Mouse (Mus musculus) testis, adult 2 months (tissue): ENCODE measurements at regions not wholly inside any gene's neighbourhood (a gene's known extent, or its start where the extent isn't known, plus 50 kb on each side); places are given as distances from the start of the nearest gene placed in this dataset.

Source experiments
- H3K27ac ChIP-seq: fragments of 200-500 bp; 2 replicates; pipeline ENCODE4 v1.5.1; 2012; ENCODE audit warnings: low read depth, low read length; ENCODE audit not compliant: control insufficient read depth, insufficient read depth
- H3K27me3 ChIP-seq: fragments of 200-500 bp; 2 replicates; pipeline ENCODE4 v1.6.1; 2012; ENCODE audit warnings: mild to moderate bottlenecking, low read length, moderate library complexity; ENCODE audit not compliant: control insufficient read depth, insufficient read depth
- H3K36me3 ChIP-seq: fragments of 200-500 bp; 2 replicates; pipeline ENCODE4 v1.6.1; 2012; ENCODE audit warnings: mild to moderate bottlenecking, low read length; ENCODE audit not compliant: control insufficient read depth, insufficient read depth
- H3K4me1 ChIP-seq: fragments of 200-500 bp; 2 replicates; pipeline ENCODE4 v1.6.1; 2012; ENCODE audit warnings: low read length; ENCODE audit not compliant: control insufficient read depth, insufficient read depth
- H3K4me3 ChIP-seq: fragments of 200-500 bp; 2 replicates; pipeline ENCODE4 v1.5.1; 2012; ENCODE audit warnings: low read depth, mild to moderate bottlenecking, low read length, moderate library complexity, mixed read lengths; ENCODE audit not compliant: control insufficient read depth
- CTCF ChIP-seq: fragments of 200-500 bp; IDR thresholded peaks from 2 replicates; pipeline ENCODE4 v1.5.1; 2012; ENCODE audit warnings: low read depth, mild to moderate bottlenecking, inconsistent platforms, low read length, moderate library complexity; ENCODE audit not compliant: control insufficient read depth, insufficient read depth, insufficient replicate concordance
- POLR2A ChIP-seq: fragments of 200-500 bp; IDR thresholded peaks from 2 replicates; pipeline ENCODE4 v1.6.1; 2012; ENCODE audit warnings: low read depth, mild to moderate bottlenecking, inconsistent platforms, low read length, moderate library complexity; ENCODE audit not compliant: control insufficient read depth

- Histone ChIP-seq H3K36me3 (no peaks in the 10 kb centered on the region), H3K27me3 (no peaks in the 10 kb centered on the region), H3K27ac (peak overlapping the region; percentile 7), H3K4me3 (no peak overlapping the region), H3K4me1 (peaks cover 5% of the 10 kb centered on the region)
- TF ChIP-seq POLR2A, result no peak
- TF ChIP-seq CTCF, result no peak
Measured at GRCm38 (mm10) chr9:35335888-35336700, 68.4 kb downstream of the Rpusd4 start.

DNA sequence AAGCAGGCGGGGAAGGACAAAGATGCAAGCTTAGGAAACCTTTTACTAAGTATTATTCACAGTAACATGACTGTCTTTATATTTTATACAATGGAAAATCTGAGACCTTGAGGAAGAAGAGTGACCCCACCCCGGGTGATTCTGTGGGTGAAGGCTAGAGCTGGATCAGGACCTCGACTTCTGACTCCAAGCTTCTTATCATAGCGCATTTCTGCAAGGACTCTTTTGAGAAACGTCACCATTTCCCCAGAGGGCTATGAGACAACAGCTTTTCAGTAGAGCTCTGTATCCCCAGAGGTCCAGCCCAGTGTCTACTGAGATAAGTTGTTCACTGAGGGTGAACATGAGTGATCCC is 69.0 kb downstream of the Rpusd4 start:
- H3K27me3 ChIP-seq, result no peaks in the 10 kb centered on the region
- no peak overlapping the region for H3K4me3 ChIP-seq
- no peak for TF ChIP-seq CTCF
- TF ChIP-seq POLR2A, result no peak
- H3K4me1 ChIP-seq, result peaks cover 5% of the 10 kb centered on the region
- no peak overlapping the region; the same call in 1 of the 2 replicates for H3K27ac ChIP-seq
- no peaks in the 10 kb centered on the region for H3K36me3 ChIP-seq

GRCm38 (mm10) chr9:35338858-35339257 is 71.2 kb downstream of the Rpusd4 start:
- H3K36me3 ChIP-seq, result no peaks in the 10 kb centered on the region
- no peaks in the 10 kb centered on the region for H3K27me3 ChIP-seq
- peaks cover 5% of the 10 kb centered on the region for H3K4me1 ChIP-seq
- no peak overlapping the region for H3K4me3 ChIP-seq
- no peak overlapping the region for H3K27ac ChIP-seq
- no peak for TF ChIP-seq POLR2A
- TF ChIP-seq CTCF, result no peak

GRCm38 (mm10) chr9:35339492-35340262 is 72.0 kb downstream of the Rpusd4 start:
- Histone ChIP-seq H3K27ac (no peak overlapping the region), H3K4me3 (no peak overlapping the region), H3K36me3 (no peaks in the 10 kb centered on the region), H3K4me1 (peaks cover 5% of the 10 kb centered on the region), H3K27me3 (no peaks in the 10 kb centered on the region)
- TF ChIP-seq POLR2A (no peak), CTCF (no peak)

DNA sequence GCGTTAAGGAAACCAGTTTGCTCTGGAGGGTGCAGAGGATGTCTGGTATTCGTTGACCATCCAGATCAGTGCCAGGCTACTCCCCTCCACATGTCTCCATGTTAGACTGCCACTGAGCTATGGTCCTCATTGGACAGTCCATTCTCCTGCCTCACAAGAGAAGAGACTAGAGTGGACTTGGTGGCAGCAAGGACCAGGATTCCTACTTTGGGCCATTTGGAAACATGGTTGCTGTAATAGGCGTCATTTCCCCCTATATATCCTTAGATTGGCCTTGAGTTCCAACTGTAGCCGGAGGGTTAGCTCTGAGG is 72.6 kb downstream of the Rpusd4 start:
- Histone ChIP-seq H3K27me3 (no peaks in the 10 kb centered on the region), H3K4me3 (no peak overlapping the region), H3K36me3 (no peaks in the 10 kb centered on the region), H3K27ac (no peak overlapping the region), H3K4me1 (peaks cover 5% of the 10 kb centered on the region)
- TF ChIP-seq CTCF, result no peak
- no peak for TF ChIP-seq POLR2A

DNA sequence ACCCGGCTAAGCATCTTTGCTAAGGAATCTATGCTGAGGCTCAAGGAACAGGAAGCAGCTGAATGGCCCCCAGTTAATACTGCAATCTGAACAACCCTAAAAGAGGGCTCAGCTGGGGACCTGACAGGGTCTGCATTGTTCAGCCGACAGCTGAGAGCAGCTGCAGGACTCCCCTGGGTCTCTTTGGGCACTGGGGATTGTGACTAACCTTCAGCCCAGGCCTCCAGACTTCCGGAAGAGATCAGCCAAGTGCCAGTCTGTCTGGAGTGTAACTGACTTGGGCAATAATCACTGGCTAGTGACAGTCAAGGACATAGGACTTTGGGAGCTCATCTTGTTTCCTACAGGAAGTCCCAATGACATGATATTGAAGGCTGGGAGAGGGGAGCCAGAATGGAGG is 73.1 kb downstream of the Rpusd4 start:
- no peak for TF ChIP-seq POLR2A
- TF ChIP-seq CTCF, result no peak
- H3K27ac ChIP-seq, result no peak overlapping the region
- H3K4me3 ChIP-seq, result no peak overlapping the region
- H3K36me3 ChIP-seq, result no peaks in the 10 kb centered on the region
- H3K27me3 ChIP-seq, result no peaks in the 10 kb centered on the region
- peaks cover 5% of the 10 kb centered on the region for H3K4me1 ChIP-seq

GRCm38 (mm10) chr9:35341386-35341785 is 73.7 kb downstream of the Rpusd4 start:
- Histone ChIP-seq H3K36me3 (no peaks in the 10 kb centered on the region), H3K4me3 (no peak overlapping the region), H3K27me3 (no peaks in the 10 kb centered on the region), H3K4me1 (peaks cover under 1% of the 10 kb centered on the region; the same call in 1 of the 2 replicates), H3K27ac (no peak overlapping the region)
- no peak for TF ChIP-seq POLR2A
- TF ChIP-seq CTCF, result no peak
